Mouse (Mus musculus) heart, embryonic 12.5 days (tissue): Measurements from ENCODE around the gene Matk. TPM values are rescaled to one million over a fixed set of nuclear protein-coding genes. Genes with fewer than 3 reads are reported as not detected.
"Not testable (repeated sequence)": the region's sequence is repeated elsewhere in the genome, so short reads cannot be mapped to it uniquely, and the experiment has no call there.

ENCODE experiments used
- ATAC-seq: fragments of 200-750 bp; cut with Nextera tagmentation; 2 replicates; pipeline ENCODE4 v1.8.0; 2017; ENCODE audit warnings: moderate TSS enrichment, moderate library complexity; ENCODE audit not compliant: insufficient number of reproducible peaks, low FRiP score
- H3K27ac ChIP-seq: fragments of 300-500 bp; sonication (generic); 2 replicates; pipeline ENCODE4 v1.5.1; 2016; ENCODE audit warnings: mild to moderate bottlenecking, moderate library complexity; ENCODE audit not compliant: poor library complexity, severe bottlenecking
- H3K27me3 ChIP-seq: fragments of 300-500 bp; sonication (generic); replicated peaks from 2 replicates; pipeline ENCODE4 v1.6.1; 2016; ENCODE audit warnings: mild to moderate bottlenecking, moderate library complexity
- H3K36me3 ChIP-seq: fragments of 300-500 bp; sonication (generic); 2 replicates; pipeline ENCODE4 v1.6.1; 2016; ENCODE audit warnings: mild to moderate bottlenecking, moderate library complexity
- H3K4me1 ChIP-seq: fragments of 300-500 bp; sonication (generic); replicated peaks from 2 replicates; pipeline ENCODE4 v1.6.1; 2016; ENCODE audit warnings: mild to moderate bottlenecking
- H3K4me2 ChIP-seq: fragments of 300-500 bp; sonication (generic); 2 replicates; pipeline ENCODE4 v1.6.1; 2016; ENCODE audit warnings: mild to moderate bottlenecking, moderate library complexity
- H3K4me3 ChIP-seq: fragments of 300-500 bp; sonication (generic); 2 replicates; pipeline ENCODE4 v1.5.1; 2016; ENCODE audit warnings: mild to moderate bottlenecking
- H3K9ac ChIP-seq: fragments of 300-500 bp; sonication (generic); 2 replicates; pipeline ENCODE4 v1.6.1; 2016; ENCODE audit warnings: mild to moderate bottlenecking, moderate library complexity
- H3K9me3 ChIP-seq: fragments of 300-500 bp; sonication (generic); replicated peaks from 2 replicates; pipeline ENCODE4 v1.6.1; 2016; ENCODE audit warnings: mild to moderate bottlenecking, moderate library complexity
- WGBS: fragments of 180-500 bp; shearing (Covaris S2); methylation state at CpG from one replicate; pipeline ENCODE4 v1.1.7; 2016; 5-methylcytosine and 5-hydroxymethylcytosine counted together
- polyA plus RNA-seq: library from polyadenylated mRNA; unstranded; fragments of >200 nt; fragmentation: Nextera tagmentation; extraction: Ambion mirVana; gene quantifications from 2 replicates; pipeline ENCODE4 v1.2.1, GENCODE M21; 2016

Matk gene
- 2.0 and 2.2 TPM in 2 replicates for polyA plus RNA-seq

GRCm38 (mm10) chr10:81252424-81253419, at the start of gene Matk:
Matk (plus strand) TSS chr10:81252935.
- peak; percentile 18; the same call in 1 of the 2 replicates for ATAC-seq
- H3K27me3 ChIP-seq = peaks cover 72% of the 10 kb centered on the region
- 14% methylated on average over 44 of the region's 44 CpGs for WGBS
- H3K27ac ChIP-seq = no peak within 1 kb of the TSS
- H3K4me1 ChIP-seq = peaks cover 12% of the 10 kb centered on the region
- H3K36me3 ChIP-seq = no peaks in the 10 kb centered on the region
- peak within 1 kb of the TSS; percentile 25; the same call in 1 of the 2 replicates for H3K4me2 ChIP-seq
- no peak within 1 kb of the TSS for H3K9ac ChIP-seq
- H3K9me3 ChIP-seq = no peaks in the 10 kb centered on the region
- H3K4me3 ChIP-seq = peak within 1 kb of the TSS; percentile 11; the same call in 1 of the 2 replicates

GRCm38 (mm10) chr10:81202978-81203720, 49.6 kb upstream of the Matk start:
- Histone ChIP-seq H3K27me3 (no peaks in the 10 kb centered on the region), H3K27ac (peak overlapping the region; percentile 94), H3K4me2 (no peak overlapping the region), H3K9me3 (no peaks in the 10 kb centered on the region), H3K4me1 (peaks cover 60% of the 10 kb centered on the region), H3K36me3 (no peaks in the 10 kb centered on the region), H3K4me3 (no peak overlapping the region), H3K9ac (no peak overlapping the region)
- 0 out of 2 replicates have a peak, but pooled peaks have one; percentile 17 for ATAC-seq
- 63% methylated on average over 8 of the region's 8 CpGs for WGBS

DNA sequence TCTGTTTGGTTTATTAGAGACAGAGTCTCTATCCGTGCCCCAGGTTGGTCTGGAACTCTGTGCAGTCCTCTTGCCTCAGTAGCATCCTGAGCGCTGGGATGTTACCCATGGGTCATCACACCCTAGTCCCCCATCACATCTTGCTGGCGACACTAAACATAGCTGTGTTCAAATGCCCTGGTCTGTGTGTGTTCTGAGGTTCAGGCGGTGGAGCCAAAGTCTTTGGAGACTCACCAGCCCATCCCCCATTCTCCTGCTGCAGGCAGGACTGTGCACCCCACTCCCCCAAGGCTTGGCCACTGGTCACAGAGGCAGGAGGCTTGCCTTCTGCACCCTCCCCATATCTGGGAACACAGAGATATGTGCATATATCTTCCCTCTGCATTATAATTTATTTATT, 48.6 kb upstream of the Matk start:
- ATAC-seq = no peak
- WGBS = 63% methylated on average over 4 of the region's 4 CpGs
- no peak overlapping the region for H3K27ac ChIP-seq

DNA sequence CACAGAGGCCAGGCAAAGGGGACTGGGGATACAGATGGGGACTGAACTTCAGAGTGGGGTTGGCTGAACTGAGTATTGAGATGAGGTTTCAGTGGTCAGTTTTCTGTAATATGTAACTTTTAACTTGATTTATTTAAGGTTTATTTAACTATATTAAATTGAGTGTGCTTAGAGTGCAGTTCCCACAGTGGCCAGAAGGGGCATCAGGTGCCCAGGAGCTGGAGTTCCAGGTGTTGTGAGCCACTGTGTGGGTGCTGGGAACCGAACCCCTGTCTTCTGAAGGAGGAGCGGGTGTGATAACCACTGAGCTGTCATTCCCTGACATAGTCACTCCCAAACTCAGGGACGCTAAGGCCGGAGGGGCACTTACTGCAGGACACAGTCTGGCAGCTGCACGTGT, 42.6 kb upstream of the Matk start:
- Histone ChIP-seq H3K4me3 (no peak overlapping the region), H3K27me3 (no peaks in the 10 kb centered on the region), H3K9ac (no peak overlapping the region), H3K4me2 (no peak overlapping the region), H3K36me3 (no peaks in the 10 kb centered on the region), H3K27ac (no peak overlapping the region), H3K4me1 (no peaks in the 10 kb centered on the region), H3K9me3 (peaks cover 5% of the 10 kb centered on the region)
- ATAC-seq = no peak
- WGBS = 91% methylated on average over 5 of the region's 5 CpGs

More for the DNA sequence above, 48.6 kb upstream of the Matk start:
- Histone ChIP-seq H3K9me3 (no peaks in the 10 kb centered on the region), H3K4me3 (no peak overlapping the region), H3K9ac (no peak overlapping the region), H3K36me3 (no peaks in the 10 kb centered on the region), H3K4me1 (peaks cover 53% of the 10 kb centered on the region), H3K27me3 (no peaks in the 10 kb centered on the region), H3K4me2 (no peak overlapping the region)

- ATAC-seq = no peak
- Histone ChIP-seq H3K4me2 (no peak overlapping the region), H3K9me3 (no peaks in the 10 kb centered on the region), H3K36me3 (no peaks in the 10 kb centered on the region), H3K27ac (no peak overlapping the region), H3K9ac (no peak overlapping the region), H3K4me3 (no peak overlapping the region), H3K27me3 (peaks cover 21% of the 10 kb centered on the region), H3K4me1 (peaks cover 5% of the 10 kb centered on the region; the same call in 1 of the 2 replicates)
- WGBS = 86% methylated on average over 6 of the region's 6 CpGs
Measured at GRCm38 (mm10) chr10:81216260-81216659, 36.5 kb upstream of the Matk start.

DNA sequence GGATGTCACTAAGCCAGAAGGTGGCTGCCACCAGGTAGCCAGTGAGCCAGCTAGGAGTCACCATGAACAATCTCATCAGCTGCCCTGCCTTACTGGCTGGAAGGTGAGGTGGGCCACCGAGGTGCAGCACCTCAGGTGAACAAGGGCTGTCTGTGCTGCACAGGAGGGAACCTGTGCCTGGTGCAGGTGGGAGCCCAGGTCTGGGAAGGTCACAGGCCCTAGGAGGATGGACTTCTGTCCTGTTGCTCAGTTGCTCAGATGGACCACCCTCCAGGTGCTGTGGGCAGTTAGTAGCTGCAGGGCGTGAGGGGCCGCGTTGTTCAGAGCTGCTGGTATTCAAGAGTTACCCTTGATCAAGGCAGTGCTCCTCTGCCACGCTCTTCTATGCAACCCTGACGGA, 35.9 kb upstream of the Matk start:
- 81% methylated on average over 6 of the region's 6 CpGs for WGBS
- Histone ChIP-seq H3K27me3 (peaks cover 24% of the 10 kb centered on the region), H3K36me3 (no peaks in the 10 kb centered on the region), H3K4me1 (peaks cover 5% of the 10 kb centered on the region; the same call in 1 of the 2 replicates), H3K9me3 (no peaks in the 10 kb centered on the region), H3K9ac (no peak overlapping the region), H3K4me2 (no peak overlapping the region), H3K4me3 (no peak overlapping the region), H3K27ac (no peak overlapping the region)
- ATAC-seq = no peak

- WGBS = 28% methylated on average over 1 of the region's 1 CpGs
- H3K4me1 ChIP-seq, H3K9me3 ChIP-seq, H3K36me3 ChIP-seq, H3K9ac ChIP-seq, H3K27ac ChIP-seq, ATAC-seq, H3K4me2 ChIP-seq, H3K4me3 ChIP-seq: not testable (repeated sequence)
- H3K27me3 ChIP-seq = peaks cover 24% of the 10 kb centered on the region
Measured at GRCm38 (mm10) chr10:81217267-81217666, 35.5 kb upstream of the Matk start.

- WGBS = 31% methylated on average over 7 of the region's 7 CpGs
- H3K4me2 ChIP-seq = no peak overlapping the region
- no peak overlapping the region for H3K4me3 ChIP-seq
- no peaks in the 10 kb centered on the region for H3K9me3 ChIP-seq
- H3K36me3 ChIP-seq = no peaks in the 10 kb centered on the region
- peaks cover 5% of the 10 kb centered on the region; the same call in 1 of the 2 replicates for H3K4me1 ChIP-seq
- no peak overlapping the region for H3K27ac ChIP-seq
- H3K9ac ChIP-seq = no peak overlapping the region
- peaks cover 24% of the 10 kb centered on the region for H3K27me3 ChIP-seq
- peak; percentile 61; the same call in 1 of the 2 replicates for ATAC-seq
Measured at GRCm38 (mm10) chr10:81217964-81218363, 34.8 kb upstream of the Matk start.

DNA sequence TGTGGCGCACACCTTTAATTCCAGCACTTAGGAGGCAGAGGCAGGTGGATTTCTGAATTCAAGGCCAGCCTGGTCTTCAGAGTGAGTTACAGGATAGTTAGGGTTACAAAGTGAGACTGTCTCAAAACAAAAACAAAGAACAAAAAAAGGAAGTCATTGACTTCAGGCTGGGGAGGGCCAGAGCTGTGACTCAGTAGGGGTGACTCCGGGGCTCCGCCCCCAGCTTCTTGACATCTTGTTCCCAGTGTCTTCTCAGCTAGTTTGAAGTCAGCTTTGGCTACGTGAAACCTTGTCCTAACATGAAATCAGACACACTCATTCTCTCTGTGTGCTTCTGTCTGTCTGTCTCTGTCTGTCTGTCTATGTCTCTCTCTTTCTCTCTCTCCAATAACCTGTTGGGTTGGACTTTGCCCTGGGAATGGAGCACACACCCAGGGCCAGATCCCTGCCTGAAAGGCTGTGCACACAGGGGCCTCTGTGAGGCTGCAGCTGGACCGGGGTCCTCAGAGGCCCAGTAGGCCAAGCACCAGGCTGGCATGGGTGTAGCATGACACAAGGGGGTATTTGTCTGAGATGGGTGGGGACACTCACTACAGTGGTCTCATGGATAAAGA, 31.2 kb upstream of the Matk start:
- Histone ChIP-seq H3K9ac (no peak overlapping the region), H3K36me3 (no peaks in the 10 kb centered on the region), H3K4me1 (0 out of 2 replicates have a peak, but pooled peaks cover 2% of the 10 kb centered on the region), H3K9me3 (no peaks in the 10 kb centered on the region), H3K4me3 (no peak overlapping the region), H3K27me3 (peaks cover 19% of the 10 kb centered on the region), H3K27ac (no peak overlapping the region), H3K4me2 (no peak overlapping the region)
- ATAC-seq = no peak
- WGBS = 79% methylated on average over 5 of the region's 5 CpGs

DNA sequence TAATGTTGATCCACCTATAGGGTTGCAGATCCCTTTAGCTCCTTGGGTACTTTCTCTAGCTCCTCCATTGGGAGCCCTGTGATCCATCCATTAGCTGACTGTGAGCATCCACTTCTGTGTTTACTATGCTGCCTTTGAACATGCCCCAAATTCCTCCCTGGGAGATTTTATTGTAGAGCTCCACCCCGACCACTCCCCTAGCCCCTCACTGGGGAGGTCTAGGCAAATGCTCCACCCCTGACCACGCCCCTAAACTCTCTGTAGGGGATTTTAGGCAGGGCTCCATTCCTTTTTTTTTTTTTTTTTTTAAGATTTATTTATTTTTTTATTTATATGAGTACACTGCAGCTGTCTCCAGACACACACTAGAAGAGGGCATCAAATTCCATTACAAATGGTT, 29.0 kb upstream of the Matk start:
- not testable (repeated sequence) for H3K36me3 ChIP-seq, H3K9me3 ChIP-seq, H3K9ac ChIP-seq, H3K27ac ChIP-seq, H3K4me2 ChIP-seq, ATAC-seq, H3K4me3 ChIP-seq, H3K4me1 ChIP-seq
- peaks cover 24% of the 10 kb centered on the region for H3K27me3 ChIP-seq
- 44% methylated on average over 2 of the region's 2 CpGs for WGBS
